Mouse (Mus musculus): ENCODE results near the gene Gpd1.
"Not testable (repeated sequence)": the region's sequence is repeated elsewhere in the genome, so short reads cannot be mapped to it uniquely, and the experiment has no call there.

The Gpd1 gene

GRCm38 (mm10) chr15:99700219-99701106 lies 16.9 kb upstream of the Gpd1 start:
- no peak for DNase-seq (ENCODE audit: low read depth in 1 of 2, low spot score in 2 of 2)

- not testable (repeated sequence) for DNase-seq (ENCODE audit: low read depth in 1 of 2, low spot score in 2 of 2)
Observed at GRCm38 (mm10) chr15:99701640-99701998, 15.7 kb upstream of the Gpd1 start.

GRCm38 (mm10) chr15:99701999-99702900 lies 15.1 kb upstream of the Gpd1 start, which contains the start of gene Smarcd1:
Gene Smarcd1 (plus strand): TSS chr15:99702129.
- peak; percentile 70 to 84 for DNase-seq (ENCODE audit: low read depth in 1 of 2, low spot score in 2 of 2)

- DNase-seq (ENCODE audit: low read depth in 1 of 2, low spot score in 2 of 2): no peak
Observed at GRCm38 (mm10) chr15:99703104-99703503, 14.2 kb upstream of the Gpd1 start.

- no peak for DNase-seq (ENCODE audit: low read depth in 1 of 2, low spot score in 2 of 2)
Observed at GRCm38 (mm10) chr15:99703676-99704040, 13.7 kb upstream of the Gpd1 start.

GRCm38 (mm10) chr15:99704041-99704681 lies 13.2 kb upstream of the Gpd1 start:
- no peak for DNase-seq (ENCODE audit: low read depth in 1 of 2, low spot score in 2 of 2)

- DNase-seq (ENCODE audit: low read depth in 1 of 2, low spot score in 2 of 2): no peak
Observed at GRCm38 (mm10) chr15:99704881-99705280, 12.4 kb upstream of the Gpd1 start.

GRCm38 (mm10) chr15:99705440-99706048 lies 11.8 kb upstream of the Gpd1 start, which contains the start of gene Gm17349:
Gene Gm17349 (minus strand): TSS chr15:99705490.
- DNase-seq (ENCODE audit: low read depth in 1 of 2, low spot score in 2 of 2): peak in 1 of 2 experiments; percentile 42

GRCm38 (mm10) chr15:99708176-99708575 lies 9.1 kb upstream of the Gpd1 start:
- no peak for DNase-seq (ENCODE audit: low read depth in 1 of 2, low spot score in 2 of 2)

- DNase-seq (ENCODE audit: low read depth in 1 of 2, low spot score in 2 of 2): no peak
Observed at GRCm38 (mm10) chr15:99710221-99711190, 6.8 kb upstream of the Gpd1 start.

GRCm38 (mm10) chr15:99711491-99711890 lies 5.8 kb upstream of the Gpd1 start:
- DNase-seq (ENCODE audit: low read depth in 1 of 2, low spot score in 2 of 2): no peak

- no peak for DNase-seq (ENCODE audit: low read depth in 1 of 2, low spot score in 2 of 2)
Observed at GRCm38 (mm10) chr15:99712666-99713559, 4.4 kb upstream of the Gpd1 start.

- DNase-seq (ENCODE audit: low read depth in 1 of 2, low spot score in 2 of 2): no peak
Observed at GRCm38 (mm10) chr15:99713569-99713968, 3.7 kb upstream of the Gpd1 start.

- no peak for DNase-seq (ENCODE audit: low read depth in 1 of 2, low spot score in 2 of 2)
Observed at GRCm38 (mm10) chr15:99714206-99714605, 3.1 kb upstream of the Gpd1 start.

- peak in 1 of 2 experiments; percentile 39 for DNase-seq (ENCODE audit: low read depth in 1 of 2, low spot score in 2 of 2)
Observed at GRCm38 (mm10) chr15:99714858-99715257, 2.5 kb upstream of the Gpd1 start.

- no peak for DNase-seq (ENCODE audit: low read depth in 1 of 2, low spot score in 2 of 2)
Observed at GRCm38 (mm10) chr15:99715361-99715865, 1.9 kb upstream of the Gpd1 start.

GRCm38 (mm10) chr15:99715982-99716746 lies 1.2 kb upstream of the Gpd1 start:
- DNase-seq (ENCODE audit: low read depth in 1 of 2, low spot score in 2 of 2): no peak

GRCm38 (mm10) chr15:99716814-99717213 lies 501 bp upstream of the Gpd1 start:
- no peak for DNase-seq (ENCODE audit: low read depth in 1 of 2, low spot score in 2 of 2)

Measured in monocyte, adult 2 months (primary cell).